Mouse (Mus musculus): ENCODE measurements around the gene Prrc2b. TPM values are rescaled to one million over a fixed set of nuclear protein-coding genes. Genes with fewer than 3 reads are reported as not detected.

The Prrc2b gene
- polyA plus RNA-seq, 1 experiment from 2014 or later: 41.5 TPM

GRCm38 (mm10) chr2:32235886-32236759, 85.2 kb downstream of the Prrc2b start, which contains the start of gene Pomt1:
TSS of gene Pomt1 (plus strand) at chr2:32236590.
- WGBS: under 1% methylated on average over 54 of the region's 54 CpGs
- H3K4me1 ChIP-seq: peaks cover 30% of the 10 kb centered on the region
- H3K27ac ChIP-seq (replicated peaks): peak within 1 kb of the TSS; percentile 88
- H3K4me3 ChIP-seq: peak within 1 kb of the TSS; percentile 70
- no peaks in the 10 kb centered on the region for H3K9me3 ChIP-seq (replicated peaks)
- no peaks in the 10 kb centered on the region for H3K27me3 ChIP-seq (ENCODE audit: low read depth, poor library complexity, severe bottlenecking)
- peak; percentile 92 for DNase-seq (ENCODE audit: low spot score)
- H3K36me3 ChIP-seq: peaks cover 60% of the 10 kb centered on the region

GRCm38 (mm10) chr2:32236760-32237487, 86.0 kb downstream of the Prrc2b start:
- Histone ChIP-seq H3K9me3 (replicated peaks) (no peaks in the 10 kb centered on the region), H3K4me1 (peaks cover 30% of the 10 kb centered on the region), H3K36me3 (peaks cover 60% of the 10 kb centered on the region), H3K4me3 (peak overlapping the region; percentile 70), H3K27ac (replicated peaks) (peak overlapping the region; percentile 88), H3K27me3 (ENCODE audit: low read depth, poor library complexity, severe bottlenecking) (no peaks in the 10 kb centered on the region)
- under 1% methylated on average over 20 of the region's 20 CpGs for WGBS
- DNase-seq (ENCODE audit: low spot score): peak; percentile 62

- no peak for DNase-seq (ENCODE audit: low spot score)
- peak overlapping the region; percentile 70 for H3K4me3 ChIP-seq
- H3K4me1 ChIP-seq: peaks cover 30% of the 10 kb centered on the region
- H3K27ac ChIP-seq (replicated peaks): peak overlapping the region; percentile 88; the same call in 1 of the 2 replicates
- 54% methylated on average over 4 of the region's 4 CpGs for WGBS
- H3K36me3 ChIP-seq: peaks cover 59% of the 10 kb centered on the region
- H3K9me3 ChIP-seq (replicated peaks): no peaks in the 10 kb centered on the region
- H3K27me3 ChIP-seq (ENCODE audit: low read depth, poor library complexity, severe bottlenecking): no peaks in the 10 kb centered on the region
Observed at GRCm38 (mm10) chr2:32237571-32237970, 86.7 kb downstream of the Prrc2b start.

DNA sequence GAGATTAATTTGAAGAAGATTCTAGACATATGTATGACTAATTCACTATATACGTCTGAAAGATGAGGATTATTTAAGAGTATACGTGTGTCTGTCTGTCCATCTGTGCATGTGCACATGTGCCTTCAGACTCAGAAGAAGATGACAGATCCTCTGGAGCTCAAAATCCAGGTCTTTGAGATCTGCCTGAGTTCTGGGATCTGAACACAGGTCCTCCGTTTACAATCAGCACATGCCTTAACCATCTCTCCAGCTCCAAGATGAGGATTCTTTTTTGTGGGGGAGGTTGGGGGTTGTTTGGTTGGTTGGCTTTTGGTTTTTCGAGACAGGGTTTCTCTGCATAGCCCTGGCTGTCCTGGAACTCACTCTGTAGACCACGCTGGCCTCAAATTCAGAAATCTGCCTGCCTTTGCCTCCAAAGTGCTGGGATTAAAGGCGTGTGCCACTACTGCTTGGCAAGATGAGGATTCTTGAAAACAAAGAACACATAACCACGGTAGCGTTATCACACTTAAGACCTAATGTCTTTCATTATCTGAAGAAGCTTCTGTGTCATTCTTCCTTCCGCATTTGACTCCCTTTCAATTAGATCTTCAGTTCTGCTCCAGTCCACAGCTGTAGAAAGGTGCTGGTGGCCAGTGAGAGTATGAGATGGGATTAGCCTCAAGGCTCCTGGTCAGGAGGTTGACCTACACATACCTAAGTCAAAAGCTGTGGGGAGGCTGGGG, 88.0 kb downstream of the Prrc2b start:
- 89% methylated on average over 9 of the region's 9 CpGs for WGBS
- Histone ChIP-seq H3K36me3 (peaks cover 59% of the 10 kb centered on the region), H3K4me3 (no peak overlapping the region), H3K27ac (replicated peaks) (no peak overlapping the region), H3K4me1 (peaks cover 30% of the 10 kb centered on the region), H3K27me3 (ENCODE audit: low read depth, poor library complexity, severe bottlenecking) (no peaks in the 10 kb centered on the region), H3K9me3 (replicated peaks) (no peaks in the 10 kb centered on the region)
- DNase-seq (ENCODE audit: low spot score): no peak

DNA sequence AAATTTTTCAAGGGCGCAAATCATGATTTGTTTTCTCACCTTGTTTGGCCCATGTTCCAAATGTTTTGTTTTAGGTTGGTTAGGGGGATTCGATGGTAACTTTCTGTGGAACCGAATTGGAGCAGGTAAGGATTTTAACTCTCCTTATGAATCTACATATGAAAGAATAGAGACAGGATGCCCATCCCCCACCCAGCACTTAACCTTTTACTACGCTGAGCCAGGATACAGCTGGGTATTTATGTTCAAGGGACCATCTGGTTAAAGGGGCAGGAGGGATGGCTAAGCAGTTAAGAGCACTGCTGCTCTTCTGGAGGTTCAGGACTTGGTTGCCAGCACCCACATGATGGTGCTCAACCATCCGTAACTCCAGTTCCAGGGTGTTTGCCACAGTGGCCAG, 89.7 kb downstream of the Prrc2b start:
- peaks cover 65% of the 10 kb centered on the region for H3K36me3 ChIP-seq
- no peak for DNase-seq (ENCODE audit: low spot score)
- H3K27ac ChIP-seq (replicated peaks): no peak overlapping the region
- H3K4me1 ChIP-seq: peaks cover 18% of the 10 kb centered on the region
- no peak overlapping the region for H3K4me3 ChIP-seq
- 89% methylated on average over 5 of the region's 5 CpGs for WGBS
- H3K27me3 ChIP-seq (ENCODE audit: low read depth, poor library complexity, severe bottlenecking): no peaks in the 10 kb centered on the region
- no peaks in the 10 kb centered on the region for H3K9me3 ChIP-seq (replicated peaks)

DNA sequence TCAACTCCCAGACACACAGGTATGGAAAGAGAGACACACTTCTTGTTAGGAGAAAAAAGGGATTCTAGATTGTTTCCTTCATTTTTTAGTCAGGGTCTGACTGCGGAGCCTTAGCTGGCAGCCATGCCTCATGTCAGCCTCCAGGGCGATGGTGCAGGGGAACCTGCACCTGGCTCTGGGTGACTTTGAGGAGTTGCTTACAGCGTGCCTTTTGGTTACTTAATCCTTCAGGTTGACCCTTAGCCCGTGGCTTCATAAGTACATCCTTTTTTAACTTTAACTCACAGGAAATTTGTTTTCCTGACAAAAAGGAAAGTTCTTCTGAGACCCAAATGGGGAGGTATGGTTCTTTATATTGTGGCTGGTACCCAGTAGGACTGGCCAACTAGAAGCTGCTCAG, 92.1 kb downstream of the Prrc2b start:
- Histone ChIP-seq H3K4me3 (no peak overlapping the region), H3K27ac (replicated peaks) (no peak overlapping the region), H3K27me3 (ENCODE audit: low read depth, poor library complexity, severe bottlenecking) (no peaks in the 10 kb centered on the region), H3K9me3 (replicated peaks) (no peaks in the 10 kb centered on the region), H3K36me3 (peaks cover 89% of the 10 kb centered on the region), H3K4me1 (peaks cover 1% of the 10 kb centered on the region)
- WGBS: 86% methylated on average over 4 of the region's 4 CpGs
- DNase-seq (ENCODE audit: low spot score): no peak

DNA sequence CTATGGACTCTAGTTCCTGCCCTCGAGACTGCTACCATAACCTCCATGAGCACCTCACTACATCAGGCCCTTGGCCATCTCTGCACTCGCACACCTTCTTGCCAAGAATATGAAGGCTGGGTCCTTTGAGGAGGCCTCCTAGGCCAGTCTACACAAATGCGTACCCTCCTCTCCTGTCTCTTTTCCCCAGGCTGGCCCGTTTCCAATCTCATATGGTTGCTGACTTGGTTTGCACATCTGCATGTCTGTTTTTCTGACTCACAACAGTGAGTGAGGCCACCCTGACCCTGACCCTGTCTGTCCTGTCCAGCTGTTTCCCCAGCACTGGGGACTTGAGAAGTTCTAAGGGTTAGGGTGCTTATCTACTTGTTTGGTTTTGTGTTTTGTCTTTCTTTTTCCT, 95.9 kb downstream of the Prrc2b start:
- no peaks in the 10 kb centered on the region for H3K4me1 ChIP-seq
- no peak for DNase-seq (ENCODE audit: low spot score)
- no peaks in the 10 kb centered on the region for H3K27me3 ChIP-seq (ENCODE audit: low read depth, poor library complexity, severe bottlenecking)
- H3K4me3 ChIP-seq: no peak overlapping the region
- H3K9me3 ChIP-seq (replicated peaks): no peaks in the 10 kb centered on the region
- peaks cover 99% of the 10 kb centered on the region for H3K36me3 ChIP-seq
- H3K27ac ChIP-seq (replicated peaks): no peak overlapping the region
- WGBS: 83% methylated on average over 4 of the region's 4 CpGs

DNA sequence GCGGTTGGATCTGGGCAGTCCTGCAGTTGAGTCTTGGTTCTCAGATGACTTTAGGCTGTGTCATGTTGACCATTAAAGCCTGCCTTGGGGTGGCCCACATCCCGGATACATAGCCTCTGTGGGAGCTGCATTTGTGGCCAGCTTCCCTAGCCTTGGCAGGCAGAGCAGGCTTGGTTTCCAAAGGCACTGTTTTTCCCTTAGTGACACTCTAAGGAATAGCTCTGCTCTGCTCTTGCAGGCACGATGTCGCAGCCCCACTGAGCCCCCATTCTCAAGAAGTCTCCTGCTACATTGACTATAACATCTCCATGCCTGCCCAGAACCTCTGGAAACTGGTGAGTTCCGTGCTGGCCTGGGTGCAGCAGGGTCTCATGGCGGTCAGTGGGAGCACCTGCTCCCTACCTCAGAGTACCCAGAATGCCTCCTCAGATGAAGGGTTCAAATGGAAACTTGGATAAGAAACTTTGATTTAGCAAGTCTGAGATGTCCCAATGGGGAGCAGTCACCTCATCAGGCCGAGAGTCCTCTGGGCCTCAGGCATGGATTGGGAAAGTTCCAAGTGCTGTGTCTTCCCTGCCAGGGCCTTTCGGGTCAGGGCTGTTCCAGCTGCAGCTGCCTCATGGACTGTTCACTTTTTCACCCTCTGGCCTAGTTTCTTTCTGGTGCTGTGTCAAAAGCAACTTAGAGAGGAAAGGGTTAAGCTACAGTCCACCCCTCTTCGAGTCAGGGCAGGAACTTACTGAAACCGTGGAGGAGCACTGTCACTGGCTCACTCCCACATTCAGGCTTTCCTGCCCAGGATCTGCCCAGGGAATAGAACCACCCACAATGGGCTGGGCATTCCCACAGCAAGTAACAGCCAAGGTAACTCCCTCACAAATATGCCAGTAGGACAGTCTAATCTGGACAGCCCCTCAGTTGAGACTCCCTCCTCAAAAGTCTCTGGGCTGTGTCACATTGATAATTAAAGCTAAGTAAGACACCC, 97.8 kb downstream of the Prrc2b start:
- DNase-seq (ENCODE audit: low spot score): no peak
- H3K36me3 ChIP-seq: peaks cover 100% of the 10 kb centered on the region
- H3K9me3 ChIP-seq (replicated peaks): no peaks in the 10 kb centered on the region
- H3K27me3 ChIP-seq (ENCODE audit: low read depth, poor library complexity, severe bottlenecking): no peaks in the 10 kb centered on the region
- no peaks in the 10 kb centered on the region for H3K4me1 ChIP-seq
- H3K27ac ChIP-seq (replicated peaks): no peak overlapping the region
- no peak overlapping the region for H3K4me3 ChIP-seq
- WGBS: 86% methylated on average over 10 of the region's 10 CpGs

DNA sequence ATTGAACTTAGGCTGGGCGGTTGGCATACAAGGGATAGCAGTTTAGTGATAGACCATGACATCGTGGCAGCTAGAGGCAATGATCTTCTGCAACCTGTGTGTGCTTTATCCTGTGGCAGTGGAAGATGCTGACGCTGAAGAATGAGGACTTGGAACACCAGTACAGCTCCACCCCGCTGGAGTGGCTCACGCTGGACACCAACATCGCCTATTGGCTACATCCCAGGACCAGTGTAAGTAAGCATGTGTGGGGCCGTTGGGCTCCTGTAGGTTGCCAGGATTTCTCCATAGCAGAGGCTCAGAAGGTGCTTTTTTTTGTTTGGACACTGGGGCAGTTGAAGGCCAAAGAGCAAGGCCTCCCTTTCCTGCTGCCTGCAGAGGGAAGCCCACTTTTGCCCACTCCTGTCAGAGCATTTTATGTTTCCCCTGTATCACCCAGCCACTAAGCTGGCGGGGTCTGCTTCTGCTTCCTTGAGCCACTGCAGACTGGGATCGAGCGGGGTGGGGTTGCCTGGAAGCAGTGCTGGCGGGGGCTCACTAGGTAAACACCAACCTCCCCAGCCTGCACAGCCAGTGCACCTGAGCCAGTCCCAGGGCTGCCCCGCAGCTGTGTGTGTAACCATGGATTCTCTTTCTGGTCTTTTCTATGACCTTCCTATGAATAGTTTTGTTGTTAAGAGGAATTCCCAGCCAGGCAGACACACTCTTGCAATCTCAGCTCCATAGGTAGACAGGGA, 101.1 kb downstream of the Prrc2b start:
- DNase-seq (ENCODE audit: low spot score): no peak
- WGBS: 92% methylated on average over 12 of the region's 12 CpGs
- H3K27me3 ChIP-seq (ENCODE audit: low read depth, poor library complexity, severe bottlenecking): no peaks in the 10 kb centered on the region
- no peaks in the 10 kb centered on the region for H3K9me3 ChIP-seq (replicated peaks)
- H3K36me3 ChIP-seq: peaks cover 96% of the 10 kb centered on the region
- H3K4me3 ChIP-seq: no peak overlapping the region
- no peaks in the 10 kb centered on the region for H3K4me1 ChIP-seq
- H3K27ac ChIP-seq (replicated peaks): no peak overlapping the region

GRCm38 (mm10) chr2:32252658-32253057, 101.8 kb downstream of the Prrc2b start:
- Histone ChIP-seq H3K4me3 (no peak overlapping the region), H3K36me3 (peaks cover 96% of the 10 kb centered on the region), H3K9me3 (replicated peaks) (no peaks in the 10 kb centered on the region), H3K27me3 (ENCODE audit: low read depth, poor library complexity, severe bottlenecking) (no peaks in the 10 kb centered on the region), H3K27ac (replicated peaks) (no peak overlapping the region), H3K4me1 (no peaks in the 10 kb centered on the region)
- DNase-seq (ENCODE audit: low spot score): no peak
- 94% methylated on average over 5 of the region's 5 CpGs for WGBS

DNA sequence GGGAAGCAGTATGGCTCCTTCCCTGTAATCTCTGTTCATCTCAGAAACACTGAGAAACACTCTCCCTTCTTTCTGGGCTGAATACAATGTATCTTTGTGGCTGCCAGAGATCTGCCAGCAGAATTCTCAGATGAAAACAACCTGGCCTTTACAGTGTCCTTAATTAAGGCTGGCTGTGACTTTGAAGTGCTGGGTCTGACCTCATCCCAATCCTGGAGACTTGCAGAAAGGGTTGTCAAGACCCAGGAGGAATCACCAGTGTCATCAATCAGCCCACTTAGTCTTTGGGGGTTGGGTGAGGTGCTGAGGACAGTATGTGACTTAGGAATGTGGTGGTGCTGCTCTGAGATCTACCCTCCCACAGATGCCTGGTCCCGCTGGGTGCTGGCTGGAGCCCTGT, 102.5 kb downstream of the Prrc2b start:
- H3K27me3 ChIP-seq (ENCODE audit: low read depth, poor library complexity, severe bottlenecking): no peaks in the 10 kb centered on the region
- DNase-seq (ENCODE audit: low spot score): no peak
- H3K27ac ChIP-seq (replicated peaks): no peak overlapping the region
- WGBS: 95% methylated on average over 1 of the region's 1 CpGs
- no peaks in the 10 kb centered on the region for H3K4me1 ChIP-seq
- no peaks in the 10 kb centered on the region for H3K9me3 ChIP-seq (replicated peaks)
- peaks cover 96% of the 10 kb centered on the region for H3K36me3 ChIP-seq
- H3K4me3 ChIP-seq: no peak overlapping the region

All from midbrain, embryonic 10.5 days (tissue).